In the genomic region with DNA sequence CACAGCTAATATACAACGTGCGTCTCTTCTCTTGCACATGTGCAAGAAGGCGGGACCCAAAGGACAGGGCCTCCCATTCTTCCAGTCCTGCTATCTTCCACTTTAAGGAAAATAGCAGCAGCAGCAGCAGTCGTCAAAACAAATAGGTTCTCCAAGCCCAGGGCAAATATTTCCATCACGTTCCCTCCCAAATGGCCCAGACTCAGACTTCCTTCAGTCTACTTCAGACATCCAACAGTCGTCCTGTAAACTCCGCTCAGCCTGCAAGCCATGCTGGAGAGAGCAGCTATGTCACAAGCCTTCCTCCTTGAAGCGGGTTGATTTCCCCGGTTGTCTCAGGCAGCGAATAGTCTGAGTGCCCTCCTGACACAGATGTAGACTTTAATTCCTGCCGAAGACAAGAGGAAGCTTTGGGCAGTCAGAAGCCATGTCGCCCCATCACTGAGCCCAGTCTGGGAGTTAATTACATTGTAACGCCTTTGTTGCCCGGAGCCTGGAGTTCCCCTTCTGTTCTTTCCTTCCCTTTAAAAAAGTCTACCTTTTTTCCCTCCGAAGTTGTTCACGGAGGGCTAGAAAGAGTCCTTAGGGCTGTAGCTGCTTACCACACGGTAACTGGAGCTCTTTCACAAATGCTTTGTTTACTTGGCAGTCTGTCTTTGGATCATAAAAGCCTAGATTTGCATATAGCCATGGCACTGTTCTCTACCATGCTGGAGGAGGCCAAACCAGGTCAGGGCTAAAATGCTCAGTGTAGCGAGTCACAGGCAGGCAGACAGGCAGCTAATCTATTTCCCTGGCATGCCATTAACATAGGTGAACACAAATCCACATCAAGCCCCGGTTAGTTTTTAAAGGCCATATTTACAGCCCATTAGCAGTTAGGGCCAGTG, we compare ENCODE assay signal across 8 mouse cellular contexts.
A peak's percentile ranks its signal among the peaks of the same experiment; 100 is the strongest.
DNase-seq lines count a peak whose midpoint lies in the region; ATAC-seq and TF ChIP-seq lines count a peak whose summit lies in the region.

No protein-coding gene starts in this region.

- TF ChIP-seq POLR2A in small intestine, adult 2 months (IDR thresholded peaks at IDR 0.05; ENCODE audit: low read depth, low read length): no peak

- no peaks in the 10 kb centered on the region for H3K27me3 ChIP-seq in heart, embryonic 12.5 days (replicated peaks)
- H3K27me3 ChIP-seq in small intestine, adult 2 months (ENCODE audit: control insufficient read depth, insufficient read depth, low read length): no peaks in the 10 kb centered on the region
- no peaks in the 10 kb centered on the region for H3K27me3 ChIP-seq in liver, postnatal 0 days (ENCODE audit: insufficient read depth, low read length)

- TF ChIP-seq EP300 in liver, postnatal 0 days (IDR thresholded peaks at IDR 0.05; ENCODE audit: low read depth): no peak

- H3K4me2 ChIP-seq in heart, embryonic 12.5 days: peak overlapping the region; percentile 13; the same call in 1 of the 2 replicates
- no peak overlapping the region for H3K4me2 ChIP-seq in liver, postnatal 0 days (ENCODE audit: low read depth, low read length)

- DNase-seq in layer of hippocampus, adult 2 months (ENCODE audit: low spot score in 2 of 2): no peak
- no peak for DNase-seq in layer of hippocampus, postnatal 14 days (ENCODE audit: low spot score in 2 of 2)
- peak; percentile 51 for DNase-seq in kidney, postnatal 14 days
- no peak for DNase-seq in spleen, adult 12 weeks (ENCODE audit: low spot score)
- no peak for DNase-seq in liver, postnatal 0 days
- no peak for DNase-seq in gastrocnemius, postnatal 10 days

- H3K4me1 ChIP-seq in heart, embryonic 12.5 days (replicated peaks): peaks cover 16% of the 10 kb centered on the region
- H3K4me1 ChIP-seq in small intestine, adult 2 months (ENCODE audit: control insufficient read depth, insufficient read depth, insufficient read length, low read length): peaks cover 10% of the 10 kb centered on the region; the same call in 1 of the 2 replicates
- H3K4me1 ChIP-seq in liver, postnatal 0 days (ENCODE audit: insufficient read depth): 0 out of 2 replicates have a peak, but pooled peaks cover 2% of the 10 kb centered on the region

- no peak overlapping the region for H3K4me3 ChIP-seq in layer of hippocampus, adult 2 months
- no peak overlapping the region for H3K4me3 ChIP-seq in heart, embryonic 12.5 days
- no peak overlapping the region for H3K4me3 ChIP-seq in small intestine, adult 2 months (ENCODE audit: low read depth, low read length)
- H3K4me3 ChIP-seq in liver, postnatal 0 days (ENCODE audit: low read depth, low read length): no peak overlapping the region

- ATAC-seq in heart, embryonic 12.5 days (ENCODE audit: insufficient number of reproducible peaks, low FRiP score): peak; percentile 66; the same call in 1 of the 2 replicates
- no peak for ATAC-seq in liver, postnatal 0 days

- no peaks in the 10 kb centered on the region for H3K36me3 ChIP-seq in heart, embryonic 12.5 days
- no peaks in the 10 kb centered on the region for H3K36me3 ChIP-seq in small intestine, adult 2 months (ENCODE audit: control insufficient read depth, insufficient read depth, low read length)
- H3K36me3 ChIP-seq in liver, postnatal 0 days (replicated peaks; ENCODE audit: insufficient read depth, low read length): no peaks in the 10 kb centered on the region

- H3K9ac ChIP-seq in heart, embryonic 12.5 days: no peak overlapping the region
- no peak overlapping the region for H3K9ac ChIP-seq in liver, postnatal 0 days (replicated peaks)

- 44% methylated on average over 19 of the region's 19 CpGs for WGBS in heart, embryonic 12.5 days
- 33% methylated on average over 19 of the region's 19 CpGs for WGBS in small intestine, adult 2 months
- WGBS in liver, postnatal 0 days (ENCODE audit: insufficient replicate concordance): 52% methylated on average over 19 of the region's 19 CpGs

- 0 out of 2 replicates have a peak, but pooled peaks cover 3% of the 10 kb centered on the region for H3K9me3 ChIP-seq in heart, embryonic 12.5 days (replicated peaks)
- H3K9me3 ChIP-seq in liver, postnatal 0 days (ENCODE audit: low read length): no peaks in the 10 kb centered on the region

- no peak for TF ChIP-seq CTCF in layer of hippocampus, adult 2 months (conservative IDR thresholded peaks at IDR 0.05)
- TF ChIP-seq CTCF in small intestine, adult 2 months (IDR thresholded peaks at IDR 0.05; ENCODE audit: extremely low read depth, insufficient read length, insufficient replicate concordance, low read depth, low read length): no peak
- no peak for TF ChIP-seq CTCF in liver, postnatal 0 days (IDR thresholded peaks at IDR 0.05; ENCODE audit: low read depth)

- peak overlapping the region; percentile 32; the same call in 1 of the 2 replicates for H3K27ac ChIP-seq in layer of hippocampus, adult 2 months
- H3K27ac ChIP-seq in heart, embryonic 12.5 days (ENCODE audit: poor library complexity, severe bottlenecking): peak overlapping the region; percentile 60
- peak overlapping the region; percentile 26; the same call in 1 of the 2 replicates for H3K27ac ChIP-seq in small intestine, adult 2 months (ENCODE audit: insufficient read depth, low read depth, low read length)
- no peak overlapping the region for H3K27ac ChIP-seq in liver, postnatal 0 days (ENCODE audit: low read depth)
